Mouse (Mus musculus): Measurements from ENCODE around the gene Usp36. TPM values are rescaled to one million over a fixed set of nuclear protein-coding genes. Genes with fewer than 3 reads are reported as not detected.
"Not testable (repeated sequence)": the region's sequence is repeated elsewhere in the genome, so short reads cannot be mapped to it uniquely, and the experiment has no call there.

Gene Usp36
- polyA plus RNA-seq, 1 experiment: 26.7 TPM

GRCm38 (mm10) chr11:118316231-118316806, 26.3 kb upstream of the Usp36 start:
- TF ChIP-seq CTCF (IDR thresholded peaks at IDR 0.05; ENCODE audit: extremely low read depth, insufficient read depth, low read length): no peak
- TF ChIP-seq POLR2A (IDR thresholded peaks at IDR 0.05; ENCODE audit: extremely low read depth, insufficient read depth, low read length): no peak
- no peak overlapping the region for H3K4me3 ChIP-seq (ENCODE audit: insufficient read depth, low read length)

GRCm38 (mm10) chr11:118312132-118312723, 22.2 kb upstream of the Usp36 start:
- Histone ChIP-seq H3K27ac (ENCODE audit: insufficient read depth, low read length) (no peak overlapping the region), H3K4me1 (ENCODE audit: control insufficient read depth, insufficient read depth, low read length) (no peaks in the 10 kb centered on the region), H3K4me3 (ENCODE audit: insufficient read depth, low read length) (no peak overlapping the region)
- TF ChIP-seq CTCF (IDR thresholded peaks at IDR 0.05; ENCODE audit: extremely low read depth, insufficient read depth, low read length) (no peak), POLR2A (IDR thresholded peaks at IDR 0.05; ENCODE audit: extremely low read depth, insufficient read depth, low read length) (no peak)

More at GRCm38 (mm10) chr11:118316231-118316806, 26.3 kb upstream of the Usp36 start:
- Histone ChIP-seq H3K4me1 (ENCODE audit: control insufficient read depth, insufficient read depth, low read length) (peaks cover under 1% of the 10 kb centered on the region), H3K27ac (ENCODE audit: insufficient read depth, low read length) (no peak overlapping the region)

- H3K4me3 ChIP-seq (ENCODE audit: insufficient read depth, low read length); H3K27ac ChIP-seq (ENCODE audit: insufficient read depth, low read length); H3K4me1 ChIP-seq (ENCODE audit: control insufficient read depth, insufficient read depth, low read length): not testable (repeated sequence)
Observed at GRCm38 (mm10) chr11:118307962-118308361, 17.9 kb upstream of the Usp36 start.

GRCm38 (mm10) chr11:118303959-118304358, 13.9 kb upstream of the Usp36 start:
- not testable (repeated sequence) for H3K4me3 ChIP-seq (ENCODE audit: insufficient read depth, low read length); H3K4me1 ChIP-seq (ENCODE audit: control insufficient read depth, insufficient read depth, low read length); H3K27ac ChIP-seq (ENCODE audit: insufficient read depth, low read length)

- Histone ChIP-seq H3K4me3 (ENCODE audit: insufficient read depth, low read length) (no peak overlapping the region), H3K27ac (ENCODE audit: insufficient read depth, low read length) (no peak overlapping the region), H3K4me1 (ENCODE audit: control insufficient read depth, insufficient read depth, low read length) (no peaks in the 10 kb centered on the region)
- TF ChIP-seq CTCF (IDR thresholded peaks at IDR 0.05; ENCODE audit: extremely low read depth, insufficient read depth, low read length) (no peak), POLR2A (IDR thresholded peaks at IDR 0.05; ENCODE audit: extremely low read depth, insufficient read depth, low read length) (no peak)
Observed at GRCm38 (mm10) chr11:118298810-118299209, 8.8 kb upstream of the Usp36 start.

GRCm38 (mm10) chr11:118297967-118298366, 7.9 kb upstream of the Usp36 start:
- Histone ChIP-seq H3K4me1 (ENCODE audit: control insufficient read depth, insufficient read depth, low read length) (no peaks in the 10 kb centered on the region), H3K4me3 (ENCODE audit: insufficient read depth, low read length) (no peak overlapping the region), H3K27ac (ENCODE audit: insufficient read depth, low read length) (no peak overlapping the region)
- TF ChIP-seq POLR2A (IDR thresholded peaks at IDR 0.05; ENCODE audit: extremely low read depth, insufficient read depth, low read length): no peak
- 0 out of 2 replicates have a peak, but pooled peaks have one; percentile 5 for TF ChIP-seq CTCF (IDR thresholded peaks at IDR 0.05; ENCODE audit: extremely low read depth, insufficient read depth, low read length)

GRCm38 (mm10) chr11:118295026-118295425, 5.0 kb upstream of the Usp36 start:
- TF ChIP-seq CTCF (IDR thresholded peaks at IDR 0.05; ENCODE audit: extremely low read depth, insufficient read depth, low read length) (no peak), POLR2A (IDR thresholded peaks at IDR 0.05; ENCODE audit: extremely low read depth, insufficient read depth, low read length) (no peak)
- H3K4me1 ChIP-seq (ENCODE audit: control insufficient read depth, insufficient read depth, low read length): no peaks in the 10 kb centered on the region
- no peak overlapping the region for H3K4me3 ChIP-seq (ENCODE audit: insufficient read depth, low read length)
- H3K27ac ChIP-seq (ENCODE audit: insufficient read depth, low read length): no peak overlapping the region

- TF ChIP-seq CTCF (IDR thresholded peaks at IDR 0.05; ENCODE audit: extremely low read depth, insufficient read depth, low read length) (no peak), POLR2A (IDR thresholded peaks at IDR 0.05; ENCODE audit: extremely low read depth, insufficient read depth, low read length) (no peak)
- peaks cover 4% of the 10 kb centered on the region; the same call in 1 of the 2 replicates for H3K4me1 ChIP-seq (ENCODE audit: control insufficient read depth, insufficient read depth, low read length)
- H3K4me3 ChIP-seq (ENCODE audit: insufficient read depth, low read length): no peak overlapping the region
- no peak overlapping the region for H3K27ac ChIP-seq (ENCODE audit: insufficient read depth, low read length)
Observed at GRCm38 (mm10) chr11:118292671-118293070, 2.6 kb upstream of the Usp36 start.

- H3K27ac ChIP-seq (ENCODE audit: insufficient read depth, low read length): peak overlapping the region; percentile 22; the same call in 1 of the 2 replicates
- H3K4me3 ChIP-seq (ENCODE audit: insufficient read depth, low read length): peak overlapping the region; percentile 91
- TF ChIP-seq CTCF (IDR thresholded peaks at IDR 0.05; ENCODE audit: extremely low read depth, insufficient read depth, low read length) (no peak), POLR2A (IDR thresholded peaks at IDR 0.05; ENCODE audit: extremely low read depth, insufficient read depth, low read length) (no peak)
- H3K4me1 ChIP-seq (ENCODE audit: control insufficient read depth, insufficient read depth, low read length): peaks cover 4% of the 10 kb centered on the region; the same call in 1 of the 2 replicates
Observed at GRCm38 (mm10) chr11:118289562-118289961, 482 bp downstream of the Usp36 start.

- peak overlapping the region; percentile 22; the same call in 1 of the 2 replicates for H3K27ac ChIP-seq (ENCODE audit: insufficient read depth, low read length)
- H3K4me1 ChIP-seq (ENCODE audit: control insufficient read depth, insufficient read depth, low read length): peaks cover 4% of the 10 kb centered on the region; the same call in 1 of the 2 replicates
- H3K4me3 ChIP-seq (ENCODE audit: insufficient read depth, low read length): peak overlapping the region; percentile 91
- TF ChIP-seq CTCF (IDR thresholded peaks at IDR 0.05; ENCODE audit: extremely low read depth, insufficient read depth, low read length) (no peak), POLR2A (IDR thresholded peaks at IDR 0.05; ENCODE audit: extremely low read depth, insufficient read depth, low read length) (no peak)
Observed at GRCm38 (mm10) chr11:118289037-118289511, 970 bp downstream of the Usp36 start.

All from cortical plate, adult 2 months (tissue).